Mouse (Mus musculus) left cerebral cortex, adult 18-20 months (tissue): ENCODE measurements around the gene Chpf. TPM values are rescaled to one million over a fixed set of nuclear protein-coding genes. Genes with fewer than 3 reads are reported as not detected.

Experiments used
- DNase-seq, 2 experiments: peaks; one replicate each; pipeline ENCODE4 v3.0.0; 2021 to 2022; ENCODE audit warnings: low spot score in 2 of 2, mixed read lengths in 1 of 2
- total RNA-seq, 2 experiments: library from RNA; stranded (reverse); gene quantifications; 2 replicates each; pipeline ENCODE4 v1.2.3; 2021

Gene Chpf
- total RNA-seq, 2 experiments from 2014 or later, result 87.2 to 93.6 TPM

DNA sequence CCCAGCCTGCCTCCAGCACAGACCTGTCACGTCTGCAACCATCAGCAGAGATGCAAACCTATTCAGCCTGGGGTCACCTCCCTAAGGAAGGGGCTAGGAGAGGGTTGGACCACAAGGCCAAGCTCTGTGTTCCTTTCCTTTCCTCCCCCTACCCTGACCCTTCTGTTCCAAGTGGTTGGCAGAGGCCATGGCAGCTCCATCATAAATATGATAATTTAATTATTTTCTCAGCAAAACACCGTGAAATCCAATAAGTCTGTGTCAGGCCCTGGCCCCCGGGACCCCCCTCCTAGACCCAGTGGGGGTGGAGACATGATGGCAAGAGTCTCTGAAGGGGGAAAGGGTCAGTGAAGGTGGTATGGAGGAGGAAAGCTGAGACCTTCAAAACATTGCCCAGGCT is 34.9 kb downstream of the Chpf start:
- DNase-seq, result no peak

DNA sequence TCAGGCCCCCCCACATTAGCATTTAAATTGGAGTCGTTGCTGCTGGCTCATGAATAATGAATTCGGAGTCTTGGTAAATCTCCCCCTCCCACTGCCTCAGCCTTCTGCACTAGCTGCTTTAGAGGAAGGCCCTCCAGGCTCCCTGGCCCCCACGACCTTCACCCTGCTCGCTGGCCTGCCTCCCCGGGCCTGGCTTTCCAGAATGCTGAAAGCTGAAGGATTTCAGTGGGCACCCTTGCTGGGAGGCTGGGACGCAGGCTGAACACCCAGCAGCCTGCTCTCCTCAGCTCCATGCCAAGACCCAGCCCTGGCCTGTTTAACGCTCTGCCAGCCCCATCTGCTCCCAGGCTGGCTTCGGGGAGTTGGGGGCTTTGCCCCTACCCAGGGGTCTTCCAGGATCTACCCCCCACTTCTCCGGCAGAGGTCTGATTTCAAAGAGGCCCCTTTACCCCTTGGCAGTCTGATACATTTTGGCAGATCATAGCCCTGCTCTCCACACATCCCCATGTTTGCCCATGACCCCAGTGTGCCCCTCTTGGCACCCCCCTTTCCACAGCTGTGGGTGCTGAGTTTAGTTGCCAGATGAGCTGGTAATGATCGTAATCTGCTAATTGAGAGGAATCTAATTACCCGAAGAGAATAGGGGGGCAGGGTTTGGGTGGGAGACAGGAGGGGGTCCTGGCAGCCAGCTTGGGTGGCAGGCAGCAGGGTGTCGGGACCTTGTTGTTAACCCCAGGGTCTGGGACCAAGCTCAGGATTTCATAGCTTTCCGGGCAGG is 35.7 kb downstream of the Chpf start:
- DNase-seq, result no peak

DNA sequence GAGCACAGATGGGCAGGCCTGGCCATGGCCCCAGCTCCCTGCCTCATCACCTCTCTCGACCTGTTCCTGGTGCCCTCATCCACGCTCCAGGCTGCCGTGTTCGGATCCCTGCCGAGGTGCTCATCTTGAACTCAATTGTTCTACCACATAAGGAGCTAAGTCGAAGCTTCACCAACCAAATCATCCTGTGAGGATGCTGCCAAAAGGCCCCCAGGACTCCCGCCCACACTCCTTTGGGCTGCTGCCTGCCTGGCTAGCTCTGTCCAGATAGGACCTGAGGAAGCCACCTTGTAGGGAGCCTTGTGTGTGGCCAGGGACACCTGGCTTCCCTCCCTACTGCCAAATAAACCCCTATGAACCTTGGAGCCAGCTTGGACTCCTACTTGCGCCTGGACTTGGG is 36.3 kb downstream of the Chpf start:
- DNase-seq, result no peak

DNA sequence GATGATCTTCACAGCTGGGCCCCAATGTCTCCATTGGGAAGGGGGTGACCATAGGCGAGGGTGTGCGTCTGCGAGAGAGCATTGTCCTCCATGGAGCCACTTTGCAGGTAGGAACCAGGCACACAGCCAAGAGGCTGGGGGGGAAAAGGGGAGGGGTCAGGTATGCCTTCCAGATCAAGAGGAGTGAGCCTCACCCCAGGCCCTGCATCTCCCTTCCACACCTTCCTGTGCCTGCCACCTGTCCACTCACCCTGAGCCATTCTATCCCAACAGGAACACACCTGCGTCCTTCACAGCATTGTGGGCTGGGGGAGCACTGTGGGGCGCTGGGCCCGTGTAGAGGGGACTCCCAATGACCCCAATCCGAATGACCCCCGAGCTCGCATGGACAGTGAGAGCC is 36.9 kb downstream of the Chpf start:
- no peak for DNase-seq

DNA sequence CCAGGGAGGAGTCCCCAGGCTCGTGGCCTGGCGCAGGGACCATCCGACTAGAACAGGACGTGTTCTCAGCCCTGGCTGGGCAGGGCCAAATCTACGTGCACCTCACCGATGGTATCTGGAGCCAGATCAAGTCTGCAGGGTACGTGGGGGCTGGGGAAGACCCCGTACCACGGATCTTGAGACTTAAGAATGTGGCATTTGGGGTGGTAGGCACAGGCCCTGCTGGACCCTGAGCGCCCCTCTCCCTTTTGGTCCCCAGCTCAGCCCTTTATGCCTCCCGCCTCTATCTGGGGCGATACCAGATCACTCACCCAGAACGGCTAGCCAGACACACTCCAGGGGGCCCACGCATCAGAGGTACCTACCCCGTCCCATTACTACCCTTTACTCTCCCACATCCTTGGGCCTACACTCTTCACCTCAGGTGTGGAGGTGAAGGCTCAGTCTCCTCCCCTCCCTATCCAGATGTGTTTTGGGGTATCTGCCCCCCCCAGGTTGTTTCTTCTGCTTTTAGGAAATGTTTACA is 37.6 kb downstream of the Chpf start:
- DNase-seq, result no peak

DNA sequence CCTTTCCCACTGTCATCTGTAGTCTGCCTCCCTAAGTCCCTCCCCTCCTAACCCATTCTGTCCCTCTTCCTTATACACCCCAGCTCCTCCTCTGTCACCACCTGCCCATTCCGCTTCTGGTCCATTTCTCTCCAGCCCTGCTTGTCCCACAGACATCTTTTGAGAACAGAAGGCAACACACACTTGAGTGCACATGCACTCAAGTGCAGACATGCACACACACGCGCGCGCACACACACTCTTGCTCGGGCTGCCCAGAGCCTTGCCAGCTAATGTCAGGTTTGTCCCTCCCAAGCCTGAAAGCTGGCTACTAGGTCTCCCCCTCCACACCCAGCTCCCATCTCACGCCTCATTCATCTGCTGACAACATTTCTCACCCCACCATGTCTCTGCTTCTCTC is 38.4 kb downstream of the Chpf start:
- no peak for DNase-seq

DNA sequence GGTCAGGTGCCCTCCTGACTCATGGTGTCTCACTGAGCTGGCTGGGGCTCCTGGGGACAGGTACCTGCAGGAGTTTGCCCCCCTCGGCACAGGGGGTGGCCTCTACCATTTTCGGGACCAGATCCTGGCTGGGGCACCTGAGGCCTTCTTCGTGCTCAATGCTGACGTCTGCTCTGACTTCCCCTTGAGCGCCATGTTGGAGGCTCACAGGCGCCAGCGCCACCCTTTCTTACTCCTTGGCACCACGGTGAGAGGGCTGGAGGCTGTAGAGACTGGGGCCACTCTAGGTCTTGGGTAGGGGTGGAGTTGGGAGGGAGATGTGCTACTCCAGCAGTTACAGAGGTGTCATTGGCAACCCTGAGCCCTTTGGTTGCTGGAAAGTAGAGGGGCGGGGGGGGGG is 40.3 kb downstream of the Chpf start:
- no peak for DNase-seq

DNA sequence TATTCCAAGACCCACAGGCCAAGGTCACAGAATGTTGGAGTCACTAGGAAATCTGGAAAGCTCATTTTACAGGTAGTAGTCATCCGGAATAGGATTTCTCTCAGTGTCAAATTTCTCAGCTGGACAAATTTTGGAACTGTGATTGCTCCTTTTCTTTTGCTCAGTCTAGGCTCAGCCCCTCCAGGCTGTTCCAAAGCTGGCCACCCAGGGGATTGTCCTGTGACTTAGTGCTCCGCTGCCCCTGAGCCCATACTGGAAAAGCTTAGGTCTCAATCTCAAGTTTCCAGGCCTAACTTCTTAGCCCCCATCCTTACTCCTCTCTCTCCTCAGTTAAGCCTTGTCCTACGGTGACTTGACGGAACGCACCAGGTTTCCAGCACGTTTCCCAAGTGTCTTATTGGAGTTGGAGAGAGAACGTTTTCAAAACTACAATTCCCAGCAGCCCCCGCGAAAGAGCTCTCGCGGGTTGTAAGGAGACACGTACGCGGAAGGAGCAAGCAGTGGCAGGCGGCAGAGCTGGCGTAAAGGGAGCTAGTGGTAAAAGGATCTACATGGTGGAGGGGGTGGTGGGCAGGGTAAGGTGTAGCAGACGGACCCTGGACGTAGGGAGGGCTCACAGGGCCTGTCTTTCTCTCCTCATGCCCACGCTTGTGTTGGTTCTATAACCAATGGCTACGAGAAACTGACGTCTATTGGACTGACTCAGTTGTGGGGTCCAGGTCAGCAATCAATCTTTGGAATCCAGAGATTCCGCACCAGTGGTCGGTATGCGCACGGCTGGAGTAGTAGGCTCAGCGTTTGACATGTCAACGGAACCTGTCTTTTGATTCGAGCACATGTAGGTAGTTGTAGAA is 43.4 kb downstream of the Chpf start, which contains the start of gene Gmppa:
TSS of gene Gmppa (plus strand) at position 456 of the 854 bp plus-strand sequence.
- peak; percentile 83 to 85 for DNase-seq

DNA sequence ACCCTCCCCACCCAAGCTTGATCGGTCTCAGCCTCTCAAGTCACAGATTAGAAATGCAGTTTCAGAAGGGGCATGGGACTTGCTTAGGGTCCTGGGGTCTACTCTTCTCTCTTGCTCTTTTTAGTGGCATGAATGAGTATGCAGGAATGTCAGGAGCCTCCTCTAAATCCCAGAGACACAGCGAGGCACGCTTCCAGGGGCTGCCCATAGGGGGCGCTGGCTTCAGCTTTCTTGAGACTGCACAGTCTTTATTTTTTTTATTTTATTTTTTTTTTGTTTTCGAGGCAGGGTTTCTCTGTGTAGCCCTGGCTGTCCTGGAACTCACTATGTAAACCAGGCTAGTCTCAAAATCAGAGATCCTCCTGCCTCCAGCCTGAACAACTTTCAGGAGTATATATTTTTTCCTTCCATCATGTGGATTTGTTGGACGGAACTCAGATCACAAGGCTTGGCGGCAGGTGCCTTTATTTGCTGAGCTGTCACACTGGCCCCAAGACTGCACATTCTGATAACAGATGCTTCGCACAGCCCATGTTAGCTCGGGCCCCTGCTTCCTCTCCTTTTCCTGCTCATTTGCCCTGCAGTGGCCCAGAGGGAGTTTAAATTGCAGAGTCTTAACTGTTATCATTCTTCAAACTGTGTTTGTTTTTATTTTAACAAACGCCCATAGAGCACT is 53.2 kb downstream of the Chpf start:
- DNase-seq, result peak; percentile 52 to 62

Other genes with a start within 250 kb of the Chpf start
- gene A630095N17Rik, start 247.2 kb downstream of the Chpf start, total RNA-seq, result not detected
- gene Dnajb2, start 242.9 kb downstream of the Chpf start, total RNA-seq, result 100 to 1,000 TPM; 107 to 116 TPM
- gene Ptprn, start 214.8 kb downstream of the Chpf start, total RNA-seq, result 100 to 1,000 TPM; 480 to 486 TPM
- 100 to 1,000 TPM; 169 to 185 TPM for gene Resp18, start 200.9 kb downstream of the Chpf start, total RNA-seq
- gene Dnpep, start 161.3 kb downstream of the Chpf start, total RNA-seq, result 10 to 100 TPM; 56.5 to 57.4 TPM
- gene Des, start 119.0 kb downstream of the Chpf start, total RNA-seq, result under 1 TPM; 0.88 to 0.91 TPM
- gene Speg, start 104.0 kb downstream of the Chpf start, total RNA-seq, result 100 to 1,000 TPM; 181 to 191 TPM
- gene Gmppa, start 43.4 kb downstream of the Chpf start, total RNA-seq, result 10 to 100 TPM; 67.1 to 70.4 TPM
- 10 to 100 TPM; 16.2 to 19.6 TPM for gene Asic4, start 28.9 kb downstream of the Chpf start, total RNA-seq
- gene Tmem198, start 225 bp upstream of the Chpf start, total RNA-seq, result 100 to 1,000 TPM in 1 of 2 experiments, 10 to 100 TPM in 1; 93.8 to 107 TPM
- gene Obsl1, start 27.1 kb upstream of the Chpf start, total RNA-seq, result 10 to 100 TPM; 26.6 to 29.6 TPM
- gene Inha, start 27.8 kb upstream of the Chpf start, total RNA-seq, result 10 to 100 TPM; 21.5 to 25.2 TPM
- gene Stk11ip, start 42.2 kb upstream of the Chpf start, total RNA-seq, result 10 to 100 TPM; 30.9 to 34.9 TPM
- gene Slc4a3, start 67.0 kb upstream of the Chpf start, total RNA-seq, result 100 to 1,000 TPM; 175 to 178 TPM